Mouse (Mus musculus): ENCODE data around the gene Ptcd1.

DNA sequence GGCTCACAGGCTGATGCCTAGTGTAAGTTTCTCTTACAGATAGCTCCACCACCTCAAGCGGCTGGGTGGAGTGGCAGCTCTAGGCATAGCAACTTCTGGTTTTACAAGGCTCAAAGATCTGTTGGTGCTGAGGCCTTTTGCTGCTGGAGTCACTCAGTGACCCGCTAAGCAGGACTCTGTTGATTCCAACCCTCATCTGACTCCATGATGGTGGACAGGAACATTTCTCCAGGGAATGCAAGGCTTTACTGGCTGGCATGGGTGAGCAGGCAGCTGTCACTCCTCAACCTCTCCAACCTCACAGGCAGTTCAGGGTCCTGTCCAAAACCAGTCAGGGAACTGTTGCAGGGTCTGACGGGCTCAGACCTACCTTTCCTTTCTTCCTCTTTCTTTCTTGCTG is 35.9 kb downstream of the Ptcd1 start:
- no peak for TF ChIP-seq EP300 (IDR thresholded peaks at IDR 0.05)
- no peak for TF ChIP-seq CTCF (IDR thresholded peaks at IDR 0.05)

Data from lung, postnatal 0 days (tissue).